In genomic region chr3:57576056-57576824, GRCm38 (mm10) we compare ENCODE assay signal across 8 mouse cellular contexts. TPM values are rescaled to one million over a fixed set of nuclear protein-coding genes. Genes with fewer than 3 reads are reported as not detected.
DNase-seq lines count a peak whose midpoint lies in the region; ATAC-seq and TF ChIP-seq lines count a peak whose summit lies in the region.

No protein-coding gene starts in this region.

- DNase-seq in spleen, adult 2 months (ENCODE audit: low read depth in 1 of 2, low spot score in 2 of 2) = no peak
- no peak for DNase-seq in spleen, postnatal 14 days (ENCODE audit: low spot score in 2 of 2)
- peak; percentile 74 for DNase-seq in embryonic facial prominence, embryonic 11.5 days (ENCODE audit: low spot score)
- peak; percentile 85 to 86 for DNase-seq in heart, adult 2 months
- DNase-seq in lung, adult 2 months = peak; percentile 88
- DNase-seq in retina, embryonic 14.5 days (ENCODE audit: low spot score) = peak; percentile 69
- DNase-seq in spleen, adult 12 weeks (ENCODE audit: low spot score) = no peak

- peak overlapping the region; percentile 68 for H3K4me2 ChIP-seq in embryonic facial prominence, embryonic 11.5 days (ENCODE audit: low read depth, low read length)
- peak overlapping the region; percentile 84 for H3K4me2 ChIP-seq in kidney, embryonic 15.5 days

- no peaks in the 10 kb centered on the region for H3K4me1 ChIP-seq in spleen, adult 2 months (ENCODE audit: control insufficient read depth, insufficient read depth, insufficient read length)
- H3K4me1 ChIP-seq in embryonic facial prominence, embryonic 11.5 days (ENCODE audit: control insufficient read depth, insufficient read depth, low read length) = peaks cover 7% of the 10 kb centered on the region; the same call in 1 of the 2 replicates
- H3K4me1 ChIP-seq in heart, adult 2 months (ENCODE audit: control insufficient read depth, insufficient read depth, low read length) = peaks cover 4% of the 10 kb centered on the region
- peaks cover 26% of the 10 kb centered on the region for H3K4me1 ChIP-seq in kidney, embryonic 15.5 days
- H3K4me1 ChIP-seq in lung, adult 2 months (ENCODE audit: control insufficient read depth, insufficient read depth, low read length) = peaks cover 13% of the 10 kb centered on the region

- no peak for TF ChIP-seq POLR2A in spleen, adult 2 months (IDR thresholded peaks at IDR 0.05; ENCODE audit: low read depth, low read length)
- no peak for TF ChIP-seq POLR2A in heart, adult 2 months (IDR thresholded peaks at IDR 0.05; ENCODE audit: insufficient read depth, low read depth, low read length)
- TF ChIP-seq POLR2A in lung, adult 2 months (IDR thresholded peaks at IDR 0.05; ENCODE audit: borderline replicate concordance, extremely low read depth, low read depth, low read length) = 0 out of 2 replicates have a peak, but pooled peaks have one; percentile 3

- TF ChIP-seq CTCF in spleen, adult 2 months (IDR thresholded peaks at IDR 0.05; ENCODE audit: extremely low read depth, insufficient read depth, insufficient read length, insufficient replicate concordance) = no peak
- TF ChIP-seq CTCF in heart, adult 2 months (IDR thresholded peaks at IDR 0.05) = peak; percentile 65
- peak; percentile 16; the same call in 1 of the 2 replicates for TF ChIP-seq CTCF in lung, adult 2 months (IDR thresholded peaks at IDR 0.05; ENCODE audit: insufficient read depth, low read length)

- H3K79me2 ChIP-seq in heart, adult 2 months (replicated peaks; ENCODE audit: control insufficient read depth, insufficient read depth, low read length) = peaks cover 5% of the 10 kb centered on the region; the same call in 1 of the 2 replicates

- intact Hi-C loops in heart, adult 2 months (cut with DNase I) = loop anchor here (1.0 to 5.0 kb wide), 2 partner anchors 89 to 106 kb away; no protein-coding TSS in a partner anchor

- peak; percentile 57 for ATAC-seq in embryonic facial prominence, embryonic 11.5 days (replicated peaks; ENCODE audit: insufficient number of reproducible peaks, low FRiP score, low TSS enrichment, low read depth)
- peak; percentile 73 for ATAC-seq in kidney, embryonic 15.5 days (replicated peaks; ENCODE audit: low FRiP score)

- 6% methylated on average over 35 of the region's 35 CpGs for WGBS in spleen, adult 2 months
- WGBS in embryonic facial prominence, embryonic 11.5 days = under 1% methylated on average over 35 of the region's 35 CpGs
- 1% methylated on average over 35 of the region's 35 CpGs for WGBS in heart, adult 2 months
- under 1% methylated on average over 35 of the region's 35 CpGs for WGBS in kidney, embryonic 15.5 days
- 1% methylated on average over 35 of the region's 35 CpGs for WGBS in lung, adult 2 months

- peak; percentile 23; the same call in 1 of the 2 replicates for TF ChIP-seq EP300 in heart, adult 2 months (IDR thresholded peaks at IDR 0.05; ENCODE audit: insufficient read depth, low read depth, low read length)

- H3K9me3 ChIP-seq in embryonic facial prominence, embryonic 11.5 days (replicated peaks; ENCODE audit: control insufficient read depth, low read length) = no peaks in the 10 kb centered on the region
- no peaks in the 10 kb centered on the region for H3K9me3 ChIP-seq in kidney, embryonic 15.5 days (replicated peaks)

- H3K36me3 ChIP-seq in spleen, adult 2 months (ENCODE audit: control insufficient read depth, insufficient read depth, low read length) = no peaks in the 10 kb centered on the region
- no peaks in the 10 kb centered on the region; the same call in 1 of the 2 replicates for H3K36me3 ChIP-seq in embryonic facial prominence, embryonic 11.5 days (replicated peaks; ENCODE audit: control insufficient read depth, insufficient read depth, low read depth, low read length)
- peaks cover 16% of the 10 kb centered on the region for H3K36me3 ChIP-seq in heart, adult 2 months (ENCODE audit: control insufficient read depth, insufficient read depth, low read length)
- H3K36me3 ChIP-seq in kidney, embryonic 15.5 days = peaks cover 8% of the 10 kb centered on the region; the same call in 1 of the 2 replicates

- H3K27me3 ChIP-seq in spleen, adult 2 months (ENCODE audit: control insufficient read depth, insufficient read depth, low read length) = peaks cover 17% of the 10 kb centered on the region
- H3K27me3 ChIP-seq in embryonic facial prominence, embryonic 11.5 days (ENCODE audit: control insufficient read depth, insufficient read depth, low read length) = no peaks in the 10 kb centered on the region
- H3K27me3 ChIP-seq in heart, adult 2 months (ENCODE audit: control insufficient read depth, insufficient read depth, low read length) = no peaks in the 10 kb centered on the region
- no peaks in the 10 kb centered on the region for H3K27me3 ChIP-seq in kidney, embryonic 15.5 days

- peak overlapping the region; percentile 31; the same call in 1 of the 2 replicates for H3K4me3 ChIP-seq in spleen, adult 2 months (ENCODE audit: extremely low read depth, insufficient read depth, insufficient read length)
- peak overlapping the region; percentile 81 for H3K4me3 ChIP-seq in embryonic facial prominence, embryonic 11.5 days (ENCODE audit: low read depth, low read length)
- H3K4me3 ChIP-seq in heart, adult 2 months = peak overlapping the region; percentile 84
- peak overlapping the region; percentile 86 for H3K4me3 ChIP-seq in kidney, embryonic 15.5 days (replicated peaks)
- H3K4me3 ChIP-seq in lung, adult 2 months (replicated peaks; ENCODE audit: extremely low read depth, low read depth, low read length) = peak overlapping the region; percentile 85

- peak overlapping the region; percentile 84 for H3K27ac ChIP-seq in spleen, adult 2 months (ENCODE audit: insufficient read depth, low read length)
- H3K27ac ChIP-seq in embryonic facial prominence, embryonic 11.5 days (replicated peaks; ENCODE audit: low read depth, low read length) = peak overlapping the region; percentile 76
- peak overlapping the region; percentile 100 for H3K27ac ChIP-seq in heart, adult 2 months
- H3K27ac ChIP-seq in kidney, embryonic 15.5 days = peak overlapping the region; percentile 98

- peak overlapping the region; percentile 78 for H3K9ac ChIP-seq in embryonic facial prominence, embryonic 11.5 days (replicated peaks; ENCODE audit: low read length)
- peak overlapping the region; percentile 70 for H3K9ac ChIP-seq in heart, adult 2 months (ENCODE audit: low read depth, low read length)
- peak overlapping the region; percentile 80 for H3K9ac ChIP-seq in kidney, embryonic 15.5 days

RNA-seq across cellular contexts. Expression of gene Wwtr1, which starts 0.5 kb away (rescaled TPM):
- polyA plus RNA-seq in spleen, adult 2 months (2012; rRNA removed) = 3.8 and 4.5 TPM in 2 replicates
- polyA plus RNA-seq in embryonic facial prominence, embryonic 11.5 days (2014; fragmentation: Nextera tagmentation; extraction: Ambion mirVana) = 10.4 and 11.7 TPM in 2 replicates
- 10 to 100 TPM; 46.5 to 49.1 TPM for total RNA-seq in heart, adult 2 months (2021)
- polyA plus RNA-seq in heart, adult 2 months (2012; rRNA removed) = 28.2 and 40.6 TPM in 2 replicates
- polyA plus RNA-seq in kidney, embryonic 15.5 days (2015; fragmentation: Nextera tagmentation; extraction: Ambion mirVana) = 15.9 and 17.4 TPM in 2 replicates
- polyA plus RNA-seq in lung, adult 2 months (2012; rRNA removed) = 55.7 and 58.7 TPM in 2 replicates

Comparison
In these comparisons a context has a peak if more than half of its experiments do, and no peak if none do; other contexts are left out.
1. DNase-seq: peak in embryonic facial prominence, embryonic 11.5 days (single experiment), heart, adult 2 months (2 of 2), lung, adult 2 months (single experiment) and retina, embryonic 14.5 days (single experiment); none in spleen, adult 2 months (0 of 2), spleen, postnatal 14 days (0 of 2) and spleen, adult 12 weeks (single experiment).
2. H3K4me3 ChIP-seq: peak in every context shown above with its lines; median percentile 86 in kidney, embryonic 15.5 days; 85 in lung, adult 2 months; 84 in heart, adult 2 months; 81 in embryonic facial prominence, embryonic 11.5 days; 31 in spleen, adult 2 months.
3. Peak in every context shown above with its lines, with median percentiles within 50 percentile points of each other: H3K27ac ChIP-seq and H3K9ac ChIP-seq.